Mouse (Mus musculus) neural tube, embryonic 13.5 days (tissue): Measurements from ENCODE around the gene Armc2. TPM values are rescaled to one million over a fixed set of nuclear protein-coding genes. Genes with fewer than 3 reads are reported as not detected.
A peak's percentile ranks its signal among the peaks of the same experiment; 100 is the strongest.

Experiments used
- ATAC-seq: fragments of 200-750 bp; cut with Nextera tagmentation; 2 replicates; pipeline ENCODE4 v1.8.0; 2017; ENCODE audit warnings: low read depth, mild to moderate bottlenecking, moderate TSS enrichment, moderate library complexity
- H3K27ac ChIP-seq: fragments of 300-500 bp; sonication (generic); replicated peaks from 2 replicates; pipeline ENCODE4 v1.5.1; 2015; ENCODE audit warnings: moderate library complexity, mild to moderate bottlenecking, inconsistent platforms
- H3K27me3 ChIP-seq: fragments of 300-500 bp; sonication (generic); 2 replicates; pipeline ENCODE4 v1.6.1; 2015; ENCODE audit warnings: mild to moderate bottlenecking, inconsistent platforms
- H3K36me3 ChIP-seq: fragments of 300-500 bp; sonication (generic); 2 replicates; pipeline ENCODE4 v1.6.1; 2015; ENCODE audit warnings: mild to moderate bottlenecking, inconsistent platforms
- H3K4me1 ChIP-seq: fragments of 300-500 bp; sonication (generic); replicated peaks from 2 replicates; pipeline ENCODE4 v1.6.1; 2015; ENCODE audit warnings: inconsistent platforms
- H3K4me2 ChIP-seq: fragments of 300-500 bp; sonication (generic); 2 replicates; pipeline ENCODE4 v1.6.1; 2015; ENCODE audit warnings: inconsistent platforms, mild to moderate bottlenecking, moderate library complexity
- H3K4me3 ChIP-seq: fragments of 300-500 bp; sonication (generic); 2 replicates; pipeline ENCODE4 v1.5.1; 2015; ENCODE audit warnings: mild to moderate bottlenecking, inconsistent platforms
- H3K9ac ChIP-seq: fragments of 300-500 bp; sonication (generic); 2 replicates; pipeline ENCODE4 v1.6.1; 2015; ENCODE audit warnings: moderate library complexity, mild to moderate bottlenecking, inconsistent platforms
- H3K9me3 ChIP-seq: fragments of 300-500 bp; sonication (generic); 2 replicates; pipeline ENCODE4 v1.6.1; 2016; ENCODE audit warnings: inconsistent platforms
- WGBS: fragments of 180-500 bp; shearing (Covaris S2); methylation state at CpG from one replicate; pipeline ENCODE4 v1.1.7; 2015; 5-methylcytosine and 5-hydroxymethylcytosine counted together
- polyA plus RNA-seq: library from polyadenylated mRNA; unstranded; fragments of >200 nt; fragmentation: Nextera tagmentation; extraction: Ambion mirVana; gene quantifications from 2 replicates; pipeline ENCODE4 v1.2.1, GENCODE M21; 2015

The Armc2 gene
- polyA plus RNA-seq, 1 experiment from 2014 or later, result 7.5 TPM

DNA sequence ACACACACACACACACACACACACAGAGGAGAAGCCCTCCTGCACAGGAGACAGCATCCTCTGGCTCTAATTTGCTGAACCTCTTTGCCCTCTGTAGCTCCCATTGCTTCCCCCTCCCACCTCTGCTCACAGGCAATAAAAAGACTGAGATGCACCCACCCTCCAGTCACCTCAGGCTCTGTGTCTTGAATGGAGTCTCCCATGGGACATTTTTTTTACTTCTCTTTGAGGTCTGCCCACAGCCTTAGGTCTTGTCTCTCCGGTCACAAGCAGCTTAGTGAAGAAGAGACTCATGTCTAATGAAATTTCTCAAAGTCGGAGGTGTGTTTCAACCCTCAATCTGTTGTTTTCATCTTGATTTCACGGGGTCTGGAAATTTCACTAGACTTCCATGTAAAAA lies 29.3 kb downstream of the Armc2 start:
- peaks cover 6% of the 10 kb centered on the region; the same call in 1 of the 2 replicates for H3K4me1 ChIP-seq
- no peak overlapping the region for H3K27ac ChIP-seq
- no peaks in the 10 kb centered on the region for H3K36me3 ChIP-seq
- 87% methylated on average over 3 of the region's 3 CpGs for WGBS
- H3K27me3 ChIP-seq, result peaks cover 5% of the 10 kb centered on the region; the same call in 1 of the 2 replicates
- no peak overlapping the region for H3K4me2 ChIP-seq
- ATAC-seq, result no peak
- H3K9me3 ChIP-seq, result no peaks in the 10 kb centered on the region
- H3K9ac ChIP-seq, result no peak overlapping the region
- no peak overlapping the region for H3K4me3 ChIP-seq

DNA sequence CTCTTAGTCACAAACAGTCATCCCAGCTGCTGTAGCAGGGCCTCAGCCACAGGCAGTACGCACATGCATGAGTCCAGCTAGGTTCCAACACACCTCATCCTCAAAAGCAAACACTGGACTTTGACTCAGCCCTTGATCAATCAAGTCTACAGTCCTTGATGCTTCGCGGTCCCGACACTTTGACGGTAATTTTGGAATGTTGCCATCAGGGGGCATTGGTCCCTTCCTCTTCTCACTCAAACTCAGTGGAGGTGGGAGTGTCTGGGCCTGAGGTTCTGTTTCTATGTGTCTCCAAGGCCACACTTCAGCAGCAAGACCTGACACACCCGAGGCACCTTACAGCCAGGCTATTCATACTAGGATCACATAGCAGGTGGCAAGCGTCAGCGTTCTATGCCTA lies 32.1 kb downstream of the Armc2 start:
- Histone ChIP-seq H3K36me3 (no peaks in the 10 kb centered on the region), H3K4me2 (no peak overlapping the region), H3K4me3 (no peak overlapping the region), H3K9me3 (no peaks in the 10 kb centered on the region), H3K4me1 (no peaks in the 10 kb centered on the region; the same call in 1 of the 2 replicates), H3K27me3 (peaks cover 5% of the 10 kb centered on the region; the same call in 1 of the 2 replicates), H3K27ac (no peak overlapping the region), H3K9ac (no peak overlapping the region)
- WGBS, result 83% methylated on average over 8 of the region's 8 CpGs
- no peak for ATAC-seq

DNA sequence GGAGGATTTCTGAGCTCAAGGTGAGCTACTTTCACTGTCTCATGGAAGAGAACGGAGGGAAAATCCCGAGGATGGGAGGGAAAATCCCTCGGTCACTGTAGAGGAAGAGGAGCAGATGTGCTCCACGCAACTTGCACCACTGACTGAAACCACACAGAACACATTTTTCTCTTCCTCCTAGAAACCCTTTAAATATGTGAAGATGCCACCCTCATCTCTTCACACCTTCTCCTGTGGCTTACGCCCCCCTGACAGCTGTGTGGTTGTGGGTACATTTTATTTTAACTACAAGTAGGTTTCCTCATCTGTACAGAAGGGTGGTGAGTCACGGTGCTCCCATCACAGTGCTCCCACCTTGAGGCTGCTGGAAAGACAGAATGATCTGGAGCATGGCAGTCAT lies 34.0 kb downstream of the Armc2 start:
- no peaks in the 10 kb centered on the region for H3K4me1 ChIP-seq
- H3K36me3 ChIP-seq, result no peaks in the 10 kb centered on the region
- no peak overlapping the region for H3K9ac ChIP-seq
- ATAC-seq, result no peak
- WGBS, result 92% methylated on average over 6 of the region's 6 CpGs
- no peak overlapping the region for H3K27ac ChIP-seq
- no peaks in the 10 kb centered on the region for H3K9me3 ChIP-seq
- H3K27me3 ChIP-seq, result no peaks in the 10 kb centered on the region; the same call in 1 of the 2 replicates
- H3K4me2 ChIP-seq, result no peak overlapping the region
- H3K4me3 ChIP-seq, result no peak overlapping the region

DNA sequence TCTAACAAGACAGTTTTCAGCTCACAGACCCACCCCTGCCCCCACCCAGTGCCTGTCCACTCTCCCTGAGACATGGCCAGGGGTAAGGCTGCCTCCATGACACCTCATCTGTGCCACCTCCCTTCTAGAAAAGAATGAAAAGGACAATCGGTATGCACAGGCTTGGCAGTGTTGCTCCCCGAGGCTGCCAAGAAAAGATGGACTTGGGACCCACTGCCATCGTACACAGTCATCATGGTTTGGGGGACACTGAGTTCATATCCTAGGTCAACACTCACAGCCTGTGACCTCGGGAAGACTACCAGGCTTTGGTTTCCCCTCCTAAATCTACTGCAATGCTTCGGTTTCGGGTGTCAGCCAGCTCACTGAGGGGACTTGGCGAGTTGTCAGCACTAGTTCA lies 35.4 kb downstream of the Armc2 start:
- 77% methylated on average over 7 of the region's 7 CpGs for WGBS
- Histone ChIP-seq H3K9ac (no peak overlapping the region), H3K4me2 (no peak overlapping the region), H3K4me3 (no peak overlapping the region), H3K4me1 (no peaks in the 10 kb centered on the region), H3K27me3 (no peaks in the 10 kb centered on the region; the same call in 1 of the 2 replicates), H3K9me3 (no peaks in the 10 kb centered on the region), H3K27ac (no peak overlapping the region), H3K36me3 (no peaks in the 10 kb centered on the region)
- ATAC-seq, result no peak

DNA sequence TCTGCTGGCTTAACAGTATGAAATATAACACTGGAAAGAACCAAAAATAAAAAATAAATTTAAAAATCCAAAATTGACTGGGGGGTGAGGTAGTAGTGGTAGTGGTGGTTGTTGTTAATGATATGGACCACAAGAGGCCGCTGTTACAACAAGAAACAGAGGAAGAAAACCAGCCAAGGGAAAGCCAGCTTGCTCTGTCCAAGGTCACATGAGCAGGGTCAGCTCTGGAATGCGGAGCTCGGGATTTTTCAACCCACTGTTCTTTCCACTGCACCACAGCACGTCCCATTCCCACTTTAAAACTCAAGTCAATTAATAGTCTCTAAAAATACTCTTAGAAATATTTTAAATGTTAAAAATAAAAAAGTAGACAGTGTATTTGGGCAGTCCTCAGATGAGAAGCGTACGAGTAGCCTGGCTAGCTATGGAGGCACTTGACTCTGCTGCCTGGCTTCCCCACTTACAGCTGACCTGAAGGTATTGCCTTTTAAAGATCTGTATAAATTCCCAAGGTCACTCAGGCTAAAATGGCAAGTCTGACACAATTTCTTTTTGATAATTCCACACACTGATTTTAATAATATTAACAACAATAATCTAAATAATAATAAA lies 37.4 kb downstream of the Armc2 start:
- Histone ChIP-seq H3K4me1 (no peaks in the 10 kb centered on the region), H3K4me2 (no peak overlapping the region), H3K36me3 (no peaks in the 10 kb centered on the region), H3K9ac (no peak overlapping the region), H3K27me3 (no peaks in the 10 kb centered on the region; the same call in 1 of the 2 replicates), H3K4me3 (no peak overlapping the region), H3K27ac (no peak overlapping the region), H3K9me3 (no peaks in the 10 kb centered on the region)
- ATAC-seq, result peak; percentile 63
- WGBS, result 28% methylated on average over 6 of the region's 6 CpGs

DNA sequence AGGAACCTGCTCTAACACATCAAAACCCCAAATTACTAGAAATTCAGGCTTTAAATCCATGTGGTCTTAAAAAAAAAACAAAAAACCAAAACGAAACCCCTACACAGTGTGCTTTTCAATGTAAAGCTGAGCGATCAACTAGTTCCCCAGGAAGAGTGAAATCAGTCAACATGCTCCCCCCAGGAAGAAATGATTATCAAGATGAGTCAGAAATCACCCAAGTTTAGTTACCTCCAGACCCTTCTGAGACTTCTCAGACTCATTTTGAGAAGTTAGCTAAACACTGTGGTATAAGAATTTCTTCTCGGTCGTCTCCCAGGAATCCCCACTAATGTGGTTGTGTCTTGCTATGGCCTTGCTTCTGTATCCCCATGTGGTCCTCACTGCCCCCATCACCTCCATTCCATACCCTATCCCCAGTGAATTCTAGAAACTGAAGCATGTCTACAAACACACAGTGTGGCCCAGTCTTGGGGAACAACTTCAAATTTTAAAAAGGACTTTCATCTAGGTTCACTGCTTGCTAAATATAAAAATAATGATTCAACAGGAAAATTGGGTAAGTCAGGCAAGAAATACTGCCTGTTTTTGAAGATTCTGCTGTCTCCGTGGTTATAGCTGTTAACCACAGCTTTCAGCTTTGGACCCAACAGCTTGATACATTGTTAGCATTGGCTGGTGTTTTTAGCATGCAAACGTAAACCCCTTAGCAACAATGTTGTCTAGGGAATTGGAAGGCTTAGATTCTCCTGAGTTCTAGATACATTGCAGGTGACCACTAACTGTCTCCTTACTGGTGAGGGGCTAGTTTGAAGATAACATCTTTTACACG lies 39.6 kb downstream of the Armc2 start:
- no peak overlapping the region for H3K9ac ChIP-seq
- no peak for ATAC-seq
- H3K27ac ChIP-seq, result no peak overlapping the region
- no peak overlapping the region for H3K4me2 ChIP-seq
- H3K36me3 ChIP-seq, result no peaks in the 10 kb centered on the region
- WGBS, result 79% methylated on average over 7 of the region's 7 CpGs
- no peaks in the 10 kb centered on the region for H3K4me1 ChIP-seq
- no peaks in the 10 kb centered on the region for H3K9me3 ChIP-seq
- H3K27me3 ChIP-seq, result no peaks in the 10 kb centered on the region
- no peak overlapping the region for H3K4me3 ChIP-seq

DNA sequence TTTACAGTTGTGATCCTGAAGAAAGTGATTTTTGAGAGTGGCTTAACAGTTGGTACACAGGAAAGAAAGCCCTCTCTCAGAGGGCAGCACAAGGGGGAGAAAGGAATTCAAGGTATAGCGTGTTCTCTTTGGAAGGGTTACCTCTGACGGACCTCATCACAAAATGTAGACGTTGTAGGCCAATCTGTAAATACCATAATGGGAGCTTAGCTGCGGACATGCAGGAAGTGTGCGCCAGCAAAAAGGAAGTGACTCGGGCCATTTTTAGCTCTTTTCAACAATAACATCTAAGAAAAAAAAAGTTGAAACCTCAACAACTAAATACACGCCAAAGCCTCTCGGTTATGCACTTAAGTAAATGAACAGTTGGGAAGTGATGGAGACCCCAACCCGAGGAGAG lies 45.6 kb downstream of the Armc2 start:
- no peaks in the 10 kb centered on the region for H3K27me3 ChIP-seq
- 84% methylated on average over 9 of the region's 9 CpGs for WGBS

DNA sequence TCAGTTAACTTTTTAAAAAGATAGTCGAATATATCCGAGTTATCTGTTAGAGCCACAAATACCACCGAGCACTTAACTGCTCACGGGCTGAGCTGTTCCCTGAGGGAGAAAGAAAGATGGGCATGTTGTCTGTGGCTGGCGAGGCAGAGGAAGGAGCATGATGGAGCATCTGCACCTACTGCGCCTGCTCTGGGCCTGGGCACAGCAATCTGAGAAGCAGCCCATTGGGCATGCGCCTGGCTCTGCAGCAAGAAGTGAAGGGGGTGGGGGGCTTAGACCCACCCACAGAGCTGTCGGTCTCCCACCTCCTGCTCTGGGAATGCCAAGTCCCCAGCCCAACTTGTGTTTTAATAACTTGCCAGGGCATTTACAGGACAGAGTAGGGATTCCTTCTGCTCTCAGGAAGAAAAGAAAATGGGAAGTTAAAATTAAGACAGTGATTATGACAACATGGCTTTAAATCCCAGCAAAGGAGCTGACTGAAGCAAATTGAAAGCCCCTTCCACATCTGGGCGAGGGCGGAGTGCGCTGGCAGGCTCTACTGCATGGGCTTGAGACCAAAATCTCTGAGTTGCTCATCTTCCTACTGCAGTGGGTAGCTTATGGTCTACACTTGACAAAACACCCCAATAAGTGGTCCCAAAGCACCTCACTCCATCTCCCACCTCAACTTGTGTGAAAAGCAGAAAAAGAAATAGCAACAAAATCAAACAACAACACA lies 50.2 kb downstream of the Armc2 start:
- WGBS, result 79% methylated on average over 11 of the region's 11 CpGs
- no peak overlapping the region for H3K4me3 ChIP-seq
- H3K9ac ChIP-seq, result no peak overlapping the region
- no peaks in the 10 kb centered on the region for H3K4me1 ChIP-seq
- H3K27me3 ChIP-seq, result no peaks in the 10 kb centered on the region
- H3K4me2 ChIP-seq, result no peak overlapping the region
- no peaks in the 10 kb centered on the region for H3K36me3 ChIP-seq
- no peak overlapping the region for H3K27ac ChIP-seq
- ATAC-seq, result no peak
- no peaks in the 10 kb centered on the region for H3K9me3 ChIP-seq

More for the DNA sequence above, 45.6 kb downstream of the Armc2 start:
- no peak overlapping the region for H3K4me3 ChIP-seq
- no peak overlapping the region for H3K27ac ChIP-seq
- no peaks in the 10 kb centered on the region for H3K36me3 ChIP-seq
- no peaks in the 10 kb centered on the region for H3K9me3 ChIP-seq
- H3K4me2 ChIP-seq, result no peak overlapping the region
- no peaks in the 10 kb centered on the region for H3K4me1 ChIP-seq
- no peak overlapping the region for H3K9ac ChIP-seq
- ATAC-seq, result no peak

DNA sequence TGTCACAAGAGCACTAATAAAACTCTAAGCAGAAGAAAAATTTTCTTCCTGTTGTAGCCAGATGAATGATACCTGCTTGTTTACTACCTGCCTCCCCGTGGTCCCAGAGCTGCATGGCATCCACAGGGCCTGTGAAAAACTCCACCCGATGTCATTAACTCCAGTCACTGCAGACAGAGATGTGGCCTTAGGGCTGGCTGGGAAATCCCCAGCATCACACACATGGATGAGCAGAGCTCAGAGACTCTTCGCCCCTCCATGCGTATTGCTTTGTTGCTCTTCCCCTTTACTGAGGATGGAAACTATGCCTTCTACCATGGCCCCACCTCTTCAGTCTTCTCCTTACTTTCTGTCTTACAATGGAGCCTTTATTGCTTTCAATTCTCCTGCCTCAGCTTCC lies 55.5 kb downstream of the Armc2 start:
- Histone ChIP-seq H3K27me3 (no peaks in the 10 kb centered on the region), H3K4me2 (no peak overlapping the region), H3K27ac (no peak overlapping the region), H3K36me3 (no peaks in the 10 kb centered on the region), H3K9me3 (no peaks in the 10 kb centered on the region), H3K4me3 (no peak overlapping the region), H3K9ac (no peak overlapping the region), H3K4me1 (0 out of 2 replicates have a peak, but pooled peaks cover 4% of the 10 kb centered on the region)
- peak; percentile 53; the same call in 1 of the 2 replicates for ATAC-seq
- whole genome bisulfite sequencing, result 32% methylated on average over 4 of the region's 4 CpGs

DNA sequence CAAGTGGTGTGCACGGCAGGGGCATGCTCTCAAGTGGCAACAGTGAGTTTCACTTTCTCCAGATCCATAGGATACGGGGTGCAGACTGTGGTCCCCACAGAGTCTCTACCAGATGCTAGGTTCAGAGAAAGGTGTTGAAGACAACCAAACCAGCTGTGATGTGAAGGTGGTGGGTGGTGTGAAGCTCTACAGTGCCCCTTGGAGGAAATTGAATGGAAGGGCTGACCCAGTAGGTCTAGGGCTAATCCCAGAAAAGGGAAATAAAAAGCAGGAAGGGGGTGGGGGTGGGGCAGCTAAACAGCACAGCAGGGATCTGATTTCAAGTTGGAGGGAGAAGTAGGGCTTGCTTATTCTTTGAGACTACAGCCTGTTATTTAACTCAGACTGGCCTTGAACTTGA lies 58.4 kb downstream of the Armc2 start:
- 80% methylated on average over 2 of the region's 2 CpGs for WGBS
- H3K9ac ChIP-seq, result no peak overlapping the region
- no peak overlapping the region for H3K4me2 ChIP-seq
- H3K9me3 ChIP-seq, result no peaks in the 10 kb centered on the region
- no peaks in the 10 kb centered on the region for H3K36me3 ChIP-seq
- ATAC-seq, result no peak
- 0 out of 2 replicates have a peak, but pooled peaks cover 4% of the 10 kb centered on the region for H3K4me1 ChIP-seq
- no peak overlapping the region for H3K4me3 ChIP-seq
- no peak overlapping the region for H3K27ac ChIP-seq
- H3K27me3 ChIP-seq, result no peaks in the 10 kb centered on the region

DNA sequence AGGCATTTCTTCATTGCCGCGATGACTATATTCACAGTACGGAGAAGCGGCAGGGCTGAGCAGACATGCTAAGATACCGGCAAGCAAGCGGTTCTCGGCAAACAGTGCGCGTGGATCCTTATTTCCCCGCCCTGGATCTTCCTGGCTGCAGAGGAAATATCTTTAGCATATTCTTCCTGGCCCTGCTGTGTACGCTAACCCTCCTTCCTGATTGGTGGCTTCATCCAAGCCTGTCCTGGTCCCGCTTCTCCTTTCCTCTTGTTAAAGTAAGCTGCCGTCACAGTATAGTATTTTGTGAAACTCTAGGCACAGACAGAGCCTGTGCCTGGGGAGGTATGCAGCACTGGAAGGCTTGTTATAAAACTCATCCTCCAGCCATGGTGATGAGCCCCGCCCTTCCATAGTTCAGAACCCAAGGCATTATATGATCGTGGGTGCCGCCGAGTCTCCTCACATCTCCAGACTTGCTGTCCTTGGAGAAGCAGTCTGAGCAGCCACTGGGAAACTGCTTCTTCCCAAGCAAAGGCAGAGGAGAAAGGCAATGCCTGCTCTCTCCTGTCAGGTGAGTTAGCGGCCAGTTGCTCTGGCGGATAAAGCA lies 59.5 kb downstream of the Armc2 start:
- ATAC-seq, result no peak
- Histone ChIP-seq H3K4me1 (0 out of 2 replicates have a peak, but pooled peaks cover 4% of the 10 kb centered on the region), H3K9me3 (no peaks in the 10 kb centered on the region), H3K4me2 (no peak overlapping the region), H3K27ac (no peak overlapping the region), H3K9ac (no peak overlapping the region), H3K27me3 (no peaks in the 10 kb centered on the region), H3K36me3 (no peaks in the 10 kb centered on the region), H3K4me3 (no peak overlapping the region)
- 90% methylated on average over 19 of the region's 19 CpGs for WGBS
